Mouse (Mus musculus) forebrain, embryonic 16.5 days (tissue): ENCODE results near the gene Rplp0. TPM values are rescaled to one million over a fixed set of nuclear protein-coding genes. Genes with fewer than 3 reads are reported as not detected.

Experiments used
- ATAC-seq: fragments of 200-750 bp; cut with Nextera tagmentation; 2 replicates; pipeline ENCODE4 v1.8.0; 2017; ENCODE audit warnings: mild to moderate bottlenecking, moderate library complexity
- H3K27ac ChIP-seq: fragments of 300-500 bp; sonication (generic); 2 replicates; pipeline ENCODE4 v1.5.1; 2014; ENCODE audit warnings: low read length, control low read depth
- H3K27me3 ChIP-seq: fragments of 300-500 bp; sonication (generic); replicated peaks from 2 replicates; pipeline ENCODE4 v1.6.1; 2014; ENCODE audit warnings: low read length; ENCODE audit not compliant: control insufficient read depth, insufficient read depth
- H3K36me3 ChIP-seq: fragments of 300-500 bp; sonication (generic); 2 replicates; pipeline ENCODE4 v1.6.1; 2014; ENCODE audit not compliant: control insufficient read depth, insufficient read depth
- H3K4me1 ChIP-seq: fragments of 300-500 bp; sonication (generic); replicated peaks from 2 replicates; pipeline ENCODE4 v1.6.1; 2014; ENCODE audit warnings: low read length; ENCODE audit not compliant: control insufficient read depth, insufficient read depth
- H3K4me2 ChIP-seq: fragments of 300-500 bp; sonication (generic); 2 replicates; pipeline ENCODE4 v1.6.1; 2014; ENCODE audit warnings: mild to moderate bottlenecking, low read length, control low read depth
- H3K4me3 ChIP-seq: fragments of 300-500 bp; sonication (generic); replicated peaks from 2 replicates; pipeline ENCODE4 v1.5.1; 2014; ENCODE audit warnings: mild to moderate bottlenecking, low read length, control low read depth
- H3K9ac ChIP-seq: fragments of 300-500 bp; sonication (generic); replicated peaks from 2 replicates; pipeline ENCODE4 v1.6.1; 2014; ENCODE audit warnings: low read depth, low read length, control low read depth
- H3K9me3 ChIP-seq: fragments of 300-500 bp; sonication (generic); 2 replicates; pipeline ENCODE4 v1.6.1; 2016; ENCODE audit warnings: low read length; ENCODE audit not compliant: control insufficient read depth
- WGBS: fragments of 180-500 bp; shearing (Covaris S2); extraction: QIAGEN DNeasy Blood & Tissue Kit; methylation state at CpG from one replicate; pipeline ENCODE4 v1.1.7; 2014; 5-methylcytosine and 5-hydroxymethylcytosine counted together
- microRNA-seq: library from miRNA; unstranded; fragments of <30 nt; microRNA quantifications from one replicate; pipeline ENCODE4, GENCODE M21; 2017
- polyA plus RNA-seq: library from polyadenylated mRNA; unstranded; fragments of >200 nt; fragmentation: Nextera tagmentation; extraction: Ambion mirVana; gene quantifications from 2 replicates; pipeline ENCODE4 v1.2.1, GENCODE M21; 2015

Rplp0 gene
- polyA plus RNA-seq, 1 experiment from 2014 or later = 944 TPM

DNA sequence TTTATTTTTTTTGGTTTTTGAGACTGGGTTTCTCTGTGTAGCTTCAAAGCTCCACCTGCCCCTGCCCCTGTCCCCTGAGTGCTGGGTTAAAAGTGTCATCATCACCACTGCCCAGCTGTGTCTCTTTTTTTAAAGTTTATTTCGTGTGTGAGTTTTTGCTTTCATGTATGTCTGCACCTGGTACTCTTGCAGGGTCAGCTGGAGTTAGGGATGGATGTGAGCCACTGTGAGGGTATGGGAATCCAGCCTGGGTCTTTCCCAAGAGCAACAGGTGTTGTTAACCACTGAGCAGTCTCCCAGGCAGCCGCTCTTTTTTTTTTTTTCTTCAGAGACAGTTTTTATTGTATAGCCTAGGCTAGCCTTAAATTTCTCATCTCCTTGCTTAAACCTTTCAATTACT lies 27.5 kb downstream of the Rplp0 start:
- WGBS = 88% methylated on average over 2 of the region's 2 CpGs

DNA sequence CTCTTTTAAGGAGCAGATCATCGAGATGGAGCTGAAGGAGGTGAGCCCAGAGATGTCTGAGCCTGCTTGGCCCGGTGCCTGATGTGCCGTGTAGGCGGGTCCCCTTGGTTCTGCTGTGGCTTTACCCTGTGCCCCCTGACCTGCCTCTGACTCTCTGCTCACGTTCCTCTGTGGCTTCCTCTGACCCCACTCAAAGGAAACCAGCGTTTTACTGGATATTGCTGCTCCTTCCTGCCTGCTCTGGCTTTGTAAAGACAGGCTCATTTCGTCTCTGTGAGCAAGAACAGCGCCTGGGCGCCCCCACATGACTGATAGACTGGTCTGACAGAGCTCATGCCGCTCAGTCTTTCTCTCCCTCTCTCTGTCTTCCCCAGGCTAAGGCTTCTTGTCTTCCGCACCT lies 31.8 kb downstream of the Rplp0 start:
- H3K4me1 ChIP-seq = no peaks in the 10 kb centered on the region
- no peaks in the 10 kb centered on the region for H3K9me3 ChIP-seq
- WGBS = 89% methylated on average over 11 of the region's 11 CpGs
- H3K27ac ChIP-seq = no peak overlapping the region
- H3K4me2 ChIP-seq = no peak overlapping the region
- no peak overlapping the region for H3K9ac ChIP-seq
- H3K4me3 ChIP-seq = no peak overlapping the region
- H3K27me3 ChIP-seq = no peaks in the 10 kb centered on the region
- H3K36me3 ChIP-seq = peaks cover 38% of the 10 kb centered on the region
- no peak for ATAC-seq

More for the DNA sequence above, 27.5 kb downstream of the Rplp0 start:
- Histone ChIP-seq H3K4me3 (no peak overlapping the region), H3K4me1 (no peaks in the 10 kb centered on the region), H3K36me3 (peaks cover 43% of the 10 kb centered on the region), H3K9me3 (peaks cover 3% of the 10 kb centered on the region; the same call in 1 of the 2 replicates), H3K9ac (no peak overlapping the region), H3K27me3 (no peaks in the 10 kb centered on the region), H3K4me2 (no peak overlapping the region), H3K27ac (no peak overlapping the region)
- no peak for ATAC-seq

DNA sequence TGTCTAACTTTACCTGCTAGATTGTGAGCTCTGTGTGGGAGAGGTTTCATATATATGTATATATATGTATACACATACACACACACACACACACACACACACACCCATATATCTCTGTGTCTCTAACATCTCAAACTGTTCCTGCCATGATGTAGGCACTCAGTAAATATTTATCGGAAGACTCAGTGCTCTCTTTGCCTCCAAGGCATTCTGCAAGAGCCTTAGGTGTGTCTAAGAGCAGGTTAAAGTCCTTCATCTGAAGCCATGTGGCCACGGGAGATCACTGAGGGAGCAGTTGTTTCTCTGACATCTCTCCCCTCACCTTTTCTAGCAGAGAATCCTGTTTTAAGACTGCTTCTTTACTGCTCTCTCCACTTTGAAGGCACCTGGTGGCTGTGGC lies 32.2 kb downstream of the Rplp0 start:
- Histone ChIP-seq H3K9me3 (no peaks in the 10 kb centered on the region), H3K4me1 (no peaks in the 10 kb centered on the region), H3K36me3 (peaks cover 38% of the 10 kb centered on the region), H3K27me3 (no peaks in the 10 kb centered on the region), H3K4me3 (no peak overlapping the region), H3K4me2 (no peak overlapping the region), H3K9ac (no peak overlapping the region), H3K27ac (no peak overlapping the region)
- no peak for ATAC-seq
- WGBS = 96% methylated on average over 2 of the region's 2 CpGs

DNA sequence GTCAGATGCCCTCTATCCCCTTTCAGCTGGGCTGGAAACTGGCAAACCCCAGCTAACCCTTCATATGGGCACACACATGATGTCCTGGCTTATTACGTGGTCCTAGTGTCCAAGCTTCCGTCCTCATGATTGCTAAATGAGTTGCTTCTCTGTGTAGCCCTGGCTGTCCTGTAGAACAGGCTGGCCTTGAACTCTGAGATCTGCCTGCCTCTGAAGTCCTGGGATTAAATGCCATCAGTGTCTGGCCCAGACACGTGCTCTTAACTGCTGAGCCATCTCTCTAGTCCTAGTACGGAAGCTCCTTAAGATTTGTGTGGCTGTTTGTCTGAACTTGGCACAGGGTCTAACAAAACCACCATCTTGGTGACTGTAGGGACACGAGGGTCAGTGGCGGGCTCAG lies 44.3 kb downstream of the Rplp0 start:
- Histone ChIP-seq H3K4me3 (no peak overlapping the region), H3K27ac (no peak overlapping the region), H3K27me3 (no peaks in the 10 kb centered on the region), H3K9me3 (no peaks in the 10 kb centered on the region), H3K4me2 (no peak overlapping the region), H3K36me3 (peaks cover 47% of the 10 kb centered on the region), H3K9ac (no peak overlapping the region), H3K4me1 (no peaks in the 10 kb centered on the region)
- ATAC-seq = no peak
- 96% methylated on average over 6 of the region's 6 CpGs for WGBS

DNA sequence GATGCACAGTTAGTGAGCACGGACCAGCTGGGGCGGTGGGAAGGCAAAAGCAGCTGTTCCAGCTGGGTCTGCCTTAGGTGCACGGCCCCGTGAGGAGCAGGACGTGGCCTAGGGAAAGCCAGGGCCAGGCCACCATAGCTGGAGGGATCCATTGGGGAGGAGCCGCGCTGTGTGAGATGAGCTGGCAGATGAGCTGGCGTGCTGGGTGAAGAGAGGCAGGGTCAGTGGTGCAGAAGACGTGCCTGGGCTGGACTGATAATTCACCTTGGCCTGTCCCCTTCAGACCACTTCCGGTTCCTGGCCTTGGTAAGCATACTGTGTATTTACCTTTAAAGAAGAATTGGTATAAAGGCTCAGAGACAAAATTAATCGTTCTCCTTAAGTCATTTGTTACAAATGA lies 52.3 kb downstream of the Rplp0 start:
- Histone ChIP-seq H3K4me1 (no peaks in the 10 kb centered on the region), H3K9me3 (no peaks in the 10 kb centered on the region), H3K9ac (no peak overlapping the region), H3K36me3 (peaks cover 51% of the 10 kb centered on the region), H3K4me3 (no peak overlapping the region), H3K27ac (no peak overlapping the region), H3K4me2 (no peak overlapping the region), H3K27me3 (no peaks in the 10 kb centered on the region)
- no peak for ATAC-seq
- WGBS = 90% methylated on average over 11 of the region's 11 CpGs

Small RNAs within 50 kb of the gene (microRNA-seq; reads per million reads assigned to microRNA genes)
- not detected for gene Mir7029

Other genes with a start within 250 kb of the Rplp0 start
- gene Srsf9, start 232.3 kb upstream of the Rplp0 start, polyA plus RNA-seq = 165 and 183 TPM in 2 replicates
- 35.9 and 40.7 TPM in 2 replicates for gene Gatc, start 218.3 kb upstream of the Rplp0 start, polyA plus RNA-seq
- gene Triap1, start 218.2 kb upstream of the Rplp0 start, polyA plus RNA-seq = 59.9 and 62.3 TPM in 2 replicates
- gene Cox6a1, start 210.5 kb upstream of the Rplp0 start, polyA plus RNA-seq = 864 and 925 TPM in 2 replicates
- 53.9 and 62.2 TPM in 2 replicates for gene Msi1, start 129.9 kb upstream of the Rplp0 start, polyA plus RNA-seq
- not detected in 2 replicates for gene Pla2g1b, start 93.2 kb upstream of the Rplp0 start, polyA plus RNA-seq
- gene Sirt4, start 74.7 kb upstream of the Rplp0 start, polyA plus RNA-seq = 32.7 and 37.6 TPM in 2 replicates
- gene Pxn, start 52.8 kb upstream of the Rplp0 start, polyA plus RNA-seq = 20.6 and 22.5 TPM in 2 replicates
- 44.7 and 53.6 TPM in 2 replicates for gene Gcn1l1, start 5.8 kb downstream of the Rplp0 start, polyA plus RNA-seq
- gene Rab35, start 72.4 kb downstream of the Rplp0 start, polyA plus RNA-seq = 18.0 and 18.8 TPM in 2 replicates
- 21.1 and 28.6 TPM in 2 replicates for gene Bicdl1, start 172.2 kb downstream of the Rplp0 start, polyA plus RNA-seq